Mouse (Mus musculus) intestine, postnatal 0 days (tissue): ENCODE results near the gene Fcrlb. TPM values are rescaled to one million over a fixed set of nuclear protein-coding genes. Genes with fewer than 3 reads are reported as not detected.

Experiments
- ATAC-seq: fragments of 200-750 bp; cut with Nextera tagmentation; 2 replicates; pipeline ENCODE4 v1.8.0; 2017; ENCODE audit warnings: mild to moderate bottlenecking, moderate TSS enrichment, moderate library complexity
- H3K27ac ChIP-seq: fragments of 300-500 bp; sonication (generic); 2 replicates; pipeline ENCODE4 v1.5.1; 2014; ENCODE audit warnings: mild to moderate bottlenecking, low read depth, low read length, moderate library complexity
- H3K27me3 ChIP-seq: fragments of 300-500 bp; sonication (generic); replicated peaks from 2 replicates; pipeline ENCODE4 v1.6.1; 2014; ENCODE audit warnings: low read length, mixed read lengths; ENCODE audit not compliant: control insufficient read depth, insufficient read depth
- H3K36me3 ChIP-seq: fragments of 300-500 bp; sonication (generic); 2 replicates; pipeline ENCODE4 v1.6.1; 2014; ENCODE audit warnings: mild to moderate bottlenecking, moderate library complexity; ENCODE audit not compliant: control insufficient read depth, insufficient read depth
- H3K4me1 ChIP-seq: fragments of 300-500 bp; sonication (generic); replicated peaks from 2 replicates; pipeline ENCODE4 v1.6.1; 2014; ENCODE audit warnings: antibody characterized with exemption, low read length, mixed read lengths; ENCODE audit not compliant: control insufficient read depth, insufficient read depth
- H3K4me2 ChIP-seq: fragments of 300-500 bp; sonication (generic); replicated peaks from 2 replicates; pipeline ENCODE4 v1.6.1; 2014; ENCODE audit warnings: low read depth, mild to moderate bottlenecking, moderate library complexity
- H3K4me3 ChIP-seq: fragments of 300-500 bp; sonication (generic); 2 replicates; pipeline ENCODE4 v1.5.1; 2014; ENCODE audit warnings: low read depth, low read length
- H3K9ac ChIP-seq: fragments of 300-500 bp; sonication (generic); 2 replicates; pipeline ENCODE4 v1.6.1; 2014; ENCODE audit warnings: mild to moderate bottlenecking, low read depth, low read length
- H3K9me3 ChIP-seq: fragments of 300-500 bp; sonication (generic); 2 replicates; pipeline ENCODE4 v1.6.1; 2016; ENCODE audit warnings: mixed run types; ENCODE audit not compliant: control insufficient read depth
- CTCF ChIP-seq: sonication (generic); IDR thresholded peaks from 2 replicates; pipeline ENCODE4 v1.5.1; 2016; ENCODE audit warnings: low read depth, mild to moderate bottlenecking, control low read depth, antibody characterized with exemption, moderate library complexity
- WGBS: fragments of 180-500 bp; shearing (Covaris S2); extraction: QIAGEN DNeasy Blood & Tissue Kit; methylation state at CpG from one replicate; pipeline ENCODE4 v1.1.7; 2014; 5-methylcytosine and 5-hydroxymethylcytosine counted together
- polyA plus RNA-seq: library from polyadenylated mRNA; unstranded; fragments of >200 nt; fragmentation: Nextera tagmentation; extraction: Ambion mirVana; gene quantifications from 2 replicates; pipeline ENCODE4 v1.2.1, GENCODE M21; 2015

Gene Fcrlb
- polyA plus RNA-seq, 1 experiment from 2014 or later: 0.12 TPM

GRCm38 (mm10) chr1:170868107-170868904 lies 44.4 kb downstream of the Fcrlb start:
- WGBS: under 1% methylated on average over 33 of the region's 33 CpGs
- Histone ChIP-seq H3K4me2 (peak overlapping the region; percentile 84), H3K27me3 (no peaks in the 10 kb centered on the region), H3K27ac (no peak overlapping the region), H3K9me3 (no peaks in the 10 kb centered on the region), H3K4me3 (peak overlapping the region; percentile 73), H3K9ac (0 out of 2 replicates have a peak overlapping the region, but pooled peaks have one; percentile 68), H3K36me3 (no peaks in the 10 kb centered on the region), H3K4me1 (no peaks in the 10 kb centered on the region)
- peak; percentile 77 for ATAC-seq
- TF ChIP-seq CTCF: no peak

- Histone ChIP-seq H3K27ac (peak within 1 kb of the TSS; percentile 55), H3K27me3 (no peaks in the 10 kb centered on the region), H3K9ac (peak within 1 kb of the TSS; percentile 68), H3K4me3 (peak within 1 kb of the TSS; percentile 73), H3K4me1 (no peaks in the 10 kb centered on the region), H3K4me2 (peak within 1 kb of the TSS; percentile 84), H3K9me3 (no peaks in the 10 kb centered on the region), H3K36me3 (no peaks in the 10 kb centered on the region)
- ATAC-seq: peak; percentile 78
- WGBS: under 1% methylated on average over 25 of the region's 25 CpGs
- no peak for TF ChIP-seq CTCF
These were observed 45.0 kb downstream of the Fcrlb start, which contains the start of gene Atf6 for GRCm38 (mm10) chr1:170867691-170868105. Atf6 (minus strand) TSS chr1:170867771.

GRCm38 (mm10) chr1:170866992-170867690 lies 45.6 kb downstream of the Fcrlb start:
- H3K9ac ChIP-seq: peak overlapping the region; percentile 68
- ATAC-seq: peak; percentile 39
- WGBS: 2% methylated on average over 30 of the region's 30 CpGs
- H3K4me1 ChIP-seq: no peaks in the 10 kb centered on the region
- no peaks in the 10 kb centered on the region for H3K27me3 ChIP-seq
- no peaks in the 10 kb centered on the region for H3K36me3 ChIP-seq
- no peak for TF ChIP-seq CTCF
- peak overlapping the region; percentile 84 for H3K4me2 ChIP-seq
- no peaks in the 10 kb centered on the region for H3K9me3 ChIP-seq
- peak overlapping the region; percentile 55 for H3K27ac ChIP-seq
- H3K4me3 ChIP-seq: peak overlapping the region; percentile 73

GRCm38 (mm10) chr1:170865406-170865805 lies 47.3 kb downstream of the Fcrlb start:
- Histone ChIP-seq H3K27me3 (no peaks in the 10 kb centered on the region), H3K27ac (no peak overlapping the region), H3K4me3 (no peak overlapping the region), H3K9me3 (no peaks in the 10 kb centered on the region), H3K9ac (no peak overlapping the region), H3K36me3 (no peaks in the 10 kb centered on the region), H3K4me2 (no peak overlapping the region), H3K4me1 (no peaks in the 10 kb centered on the region)
- no peak for ATAC-seq
- 88% methylated on average over 5 of the region's 5 CpGs for WGBS
- TF ChIP-seq CTCF: no peak

GRCm38 (mm10) chr1:170864754-170865153 lies 48.0 kb downstream of the Fcrlb start:
- Histone ChIP-seq H3K4me3 (no peak overlapping the region), H3K4me2 (no peak overlapping the region)
- no peak for ATAC-seq

GRCm38 (mm10) chr1:170864234-170864633 lies 48.5 kb downstream of the Fcrlb start:
- H3K36me3 ChIP-seq: no peaks in the 10 kb centered on the region
- no peak overlapping the region for H3K27ac ChIP-seq
- no peak for ATAC-seq
- no peak overlapping the region for H3K4me2 ChIP-seq
- H3K9ac ChIP-seq: no peak overlapping the region
- no peak for TF ChIP-seq CTCF
- no peaks in the 10 kb centered on the region for H3K4me1 ChIP-seq
- no peak overlapping the region for H3K4me3 ChIP-seq
- H3K27me3 ChIP-seq: no peaks in the 10 kb centered on the region
- H3K9me3 ChIP-seq: no peaks in the 10 kb centered on the region

More at GRCm38 (mm10) chr1:170864754-170865153, 48.0 kb downstream of the Fcrlb start:
- H3K9me3 ChIP-seq: no peaks in the 10 kb centered on the region
- TF ChIP-seq CTCF: no peak
- no peak overlapping the region for H3K27ac ChIP-seq
- no peak overlapping the region for H3K9ac ChIP-seq
- 68% methylated on average over 3 of the region's 3 CpGs for WGBS
- H3K4me1 ChIP-seq: no peaks in the 10 kb centered on the region
- H3K27me3 ChIP-seq: no peaks in the 10 kb centered on the region
- H3K36me3 ChIP-seq: no peaks in the 10 kb centered on the region
